Mouse (Mus musculus) retina, adult 2 months (tissue): Measurements from ENCODE around the gene Grb10.

Experiments
- DNase-seq: peaks from one replicate; pipeline ENCODE4 v3.0.0-alpha.2; 2012; ENCODE audit warnings: low read depth, low spot score

Gene Grb10

DNA sequence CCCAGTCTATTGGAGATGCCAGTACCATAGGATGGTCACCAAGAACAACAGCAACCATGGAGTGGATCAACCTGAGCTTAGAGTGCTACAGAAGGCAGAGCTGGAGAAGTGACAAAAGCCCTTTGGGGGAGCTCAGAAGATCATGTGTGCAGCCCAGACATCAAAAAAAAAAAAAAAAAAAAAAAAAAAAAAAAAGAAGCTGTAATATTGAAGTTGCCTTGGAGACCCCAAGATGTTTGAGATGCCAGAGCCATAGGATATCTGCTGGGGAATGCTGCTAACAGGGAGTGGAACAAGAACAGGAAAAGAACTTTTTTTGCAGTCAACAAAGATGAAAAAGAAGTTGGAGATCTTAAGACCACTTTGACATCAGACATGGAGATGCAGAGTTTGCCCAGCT is 133.0 kb downstream of the Grb10 start:
- DNase-seq: no peak

DNA sequence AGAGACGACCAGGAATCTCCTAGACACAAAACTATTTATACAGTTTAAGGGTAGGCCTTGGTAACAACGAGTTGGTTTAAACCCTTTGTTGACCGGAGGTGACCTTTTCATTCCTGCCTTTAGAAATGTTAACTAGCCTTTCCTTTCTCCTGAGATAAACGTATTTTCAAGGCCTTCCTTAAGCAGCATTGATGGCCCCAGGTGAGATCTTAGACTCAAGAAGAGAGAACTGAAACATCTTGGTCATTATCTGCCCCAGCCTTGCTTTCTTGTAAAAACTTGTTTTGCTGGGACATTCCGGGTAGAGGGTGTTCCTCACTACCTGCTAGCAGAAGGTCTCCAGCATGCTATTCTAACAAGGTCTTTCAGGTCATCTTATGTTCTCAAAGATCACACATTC is 133.5 kb downstream of the Grb10 start:
- DNase-seq: no peak

DNA sequence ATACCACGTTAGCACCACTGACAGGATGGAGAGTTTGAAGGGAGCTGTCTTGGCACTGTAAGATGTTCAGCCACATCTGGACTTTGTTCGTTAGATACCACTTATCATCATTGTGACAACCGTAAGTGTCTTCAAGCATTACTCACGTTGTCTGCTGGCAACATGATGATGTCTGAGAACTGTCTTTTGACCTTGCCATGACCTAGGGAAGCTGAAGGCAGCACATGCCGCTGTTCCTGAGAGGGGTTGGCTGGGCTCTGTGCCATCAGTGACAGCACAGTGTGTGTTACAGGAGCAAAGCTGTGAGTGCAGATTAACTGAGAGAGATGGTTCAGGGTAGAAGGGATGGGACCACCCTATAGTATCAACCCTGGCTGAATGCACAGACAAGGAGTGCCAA is 137.0 kb downstream of the Grb10 start:
- no peak for DNase-seq

DNA sequence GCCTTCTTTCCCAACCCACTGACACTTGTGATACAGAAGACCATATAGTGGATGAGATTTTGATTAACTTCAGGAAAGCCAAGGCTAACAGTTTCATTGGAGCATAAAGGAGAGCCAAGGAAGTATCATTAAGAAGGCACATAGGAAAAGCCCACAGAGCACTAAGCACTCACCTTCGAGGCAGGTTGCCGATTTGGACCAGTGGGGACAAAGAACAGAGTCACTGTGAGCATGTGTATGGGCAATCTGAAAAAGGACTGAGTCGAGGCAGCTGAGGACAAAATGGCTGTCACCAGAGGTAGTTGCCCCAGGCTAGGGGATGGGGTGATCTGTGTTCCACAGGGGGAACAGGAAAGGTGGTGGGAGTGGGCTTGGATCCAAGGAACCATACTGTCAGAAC is 140.0 kb downstream of the Grb10 start:
- DNase-seq: no peak

DNA sequence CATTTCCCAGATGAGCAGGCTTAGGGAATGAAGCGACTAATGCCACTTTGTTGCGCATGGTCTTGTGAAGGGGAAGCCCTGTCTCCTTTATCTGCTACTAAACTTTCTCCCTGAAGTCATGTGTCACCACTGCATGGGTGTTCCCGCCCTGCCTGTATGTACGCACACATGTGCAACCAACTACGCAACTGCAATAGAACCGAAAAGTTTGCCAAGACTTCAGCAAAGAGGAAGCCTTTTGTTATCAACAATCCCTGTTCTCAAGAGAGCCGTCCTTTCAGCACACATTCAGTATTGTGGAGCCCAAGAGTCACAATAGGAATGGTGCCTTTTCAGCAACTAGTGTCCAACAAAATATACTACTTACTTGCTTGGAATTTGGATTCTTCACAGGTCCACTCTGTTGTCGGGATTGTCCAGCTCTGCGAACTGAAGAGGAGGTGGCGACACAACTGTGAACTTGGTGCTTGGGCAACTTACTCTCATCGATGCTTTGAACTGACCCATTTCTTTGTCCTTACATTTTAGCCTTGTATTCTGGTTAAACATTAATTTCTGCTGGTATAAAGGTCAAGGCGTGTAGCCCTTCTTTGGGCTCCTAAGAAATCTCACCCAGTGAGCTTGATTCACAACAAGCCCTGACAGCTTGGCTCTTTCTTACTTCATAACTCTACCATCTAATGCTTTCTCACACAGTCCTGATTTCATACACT is 140.7 kb downstream of the Grb10 start, which contains the start of gene Ddc:
TSS of gene Ddc (minus strand) at position 500 of the 713 bp plus-strand sequence.
- no peak for DNase-seq

DNA sequence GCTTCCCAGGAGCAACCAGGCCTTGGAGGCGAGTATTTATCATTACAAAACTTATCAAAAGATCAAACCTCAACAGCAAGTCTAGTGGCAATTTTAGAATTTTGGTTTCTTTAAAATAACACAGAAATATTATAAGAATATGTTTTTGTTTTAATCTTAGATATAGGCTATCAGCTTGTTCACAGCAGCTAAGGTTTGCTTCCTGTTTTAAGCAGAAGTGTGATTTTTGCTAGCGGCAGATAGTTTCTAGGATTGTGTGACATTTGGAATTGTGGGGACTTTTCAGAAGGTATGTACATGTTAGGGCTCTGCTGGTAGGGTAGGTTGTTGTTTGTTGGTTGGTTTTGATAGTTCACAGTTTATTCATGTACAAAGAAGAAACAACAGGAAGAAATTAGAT is 143.0 kb downstream of the Grb10 start:
- no peak for DNase-seq

DNA sequence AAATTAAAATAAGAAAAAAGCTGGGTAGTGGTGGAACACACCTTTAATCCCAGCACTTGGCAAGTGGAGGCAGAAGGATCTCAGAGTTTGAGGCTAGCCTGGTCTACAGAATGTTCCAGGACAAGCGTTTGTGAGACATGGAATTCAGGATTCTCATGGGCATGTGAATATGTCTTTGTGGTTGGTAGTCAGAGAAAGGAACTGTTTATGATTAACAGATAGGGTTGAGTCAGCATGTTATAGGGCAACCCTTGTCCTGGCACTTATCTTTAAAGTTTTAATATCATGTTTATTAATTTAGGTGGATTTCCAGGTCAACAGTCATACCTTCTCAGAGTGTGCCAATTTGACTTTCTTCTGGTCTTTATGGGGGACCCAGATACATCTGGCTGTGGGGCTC is 144.7 kb downstream of the Grb10 start:
- DNase-seq: no peak

DNA sequence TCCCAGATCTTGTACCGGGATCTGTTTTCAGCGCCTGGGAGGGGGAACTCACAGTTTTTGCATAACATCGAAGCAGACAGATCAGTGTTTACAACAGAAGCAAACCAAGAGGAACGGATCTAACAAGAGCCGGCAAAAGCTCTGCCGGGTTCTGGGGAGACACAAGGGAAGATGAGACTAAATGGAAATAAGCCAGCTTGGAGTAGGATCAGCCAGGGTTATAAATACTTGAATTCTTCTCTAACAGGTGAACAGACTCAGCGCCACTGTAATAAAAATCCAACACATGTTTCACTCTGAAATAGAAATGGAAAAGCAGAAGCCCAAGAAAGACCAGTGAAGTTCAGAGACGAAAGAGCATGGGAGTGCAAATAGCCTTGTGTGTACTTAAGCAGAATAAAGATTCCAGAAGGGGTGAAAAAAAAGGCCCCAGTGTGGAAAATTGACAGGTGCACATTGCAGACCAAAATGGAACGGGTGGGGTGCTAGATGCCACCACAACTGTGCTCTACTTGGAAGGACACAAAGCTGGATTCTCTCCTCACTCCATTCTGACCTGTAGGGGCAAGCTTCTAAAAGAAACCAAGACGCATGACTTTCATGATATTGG is 145.4 kb downstream of the Grb10 start:
- no peak for DNase-seq

DNA sequence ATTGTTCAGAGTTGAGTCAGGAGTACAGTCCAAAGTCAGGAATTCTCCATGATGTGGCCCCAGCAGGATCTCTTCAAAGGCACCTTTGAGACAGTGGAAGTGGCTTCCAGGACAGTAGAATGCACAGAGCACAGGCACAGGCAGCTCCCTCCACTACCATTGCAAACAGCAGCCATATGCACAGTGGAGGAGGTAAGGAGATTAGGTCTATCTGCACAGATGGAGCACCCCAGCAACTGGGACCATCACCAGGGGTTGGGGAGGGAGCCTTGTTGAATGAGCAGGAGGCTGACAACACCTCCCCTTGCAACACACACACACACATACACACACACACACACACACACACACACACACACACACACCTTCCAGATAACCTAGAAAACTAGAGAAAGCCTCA is 146.7 kb downstream of the Grb10 start:
- no peak for DNase-seq

DNA sequence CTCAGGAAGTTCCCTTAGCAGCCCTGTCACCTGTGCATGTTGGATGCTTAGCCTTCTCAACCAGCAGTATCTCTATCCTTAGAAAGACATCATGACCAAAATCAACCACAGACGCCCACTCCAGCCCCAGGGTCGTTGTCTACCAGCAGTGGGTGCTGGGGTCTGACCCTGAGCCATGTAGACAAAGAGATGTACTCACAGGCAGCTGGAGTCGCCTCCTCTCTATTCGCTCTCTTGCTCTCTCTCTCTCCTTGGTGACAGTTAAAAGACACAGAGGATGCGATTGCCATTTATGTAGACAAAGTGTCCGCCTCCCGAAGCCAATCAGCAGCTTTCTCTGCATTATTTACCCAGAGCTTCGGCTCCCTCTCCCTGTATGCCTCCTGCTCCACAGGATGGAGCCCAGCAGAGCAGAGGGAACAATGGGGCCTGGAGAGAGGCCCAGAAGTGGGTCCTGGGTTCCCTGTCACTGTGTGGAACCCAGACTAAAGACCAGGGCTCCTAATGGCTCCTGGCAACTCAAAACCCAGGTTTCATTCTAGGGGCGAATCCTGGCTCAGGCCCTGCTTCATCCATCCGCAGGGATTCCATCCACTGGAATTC is 148.2 kb downstream of the Grb10 start:
- no peak for DNase-seq

DNA sequence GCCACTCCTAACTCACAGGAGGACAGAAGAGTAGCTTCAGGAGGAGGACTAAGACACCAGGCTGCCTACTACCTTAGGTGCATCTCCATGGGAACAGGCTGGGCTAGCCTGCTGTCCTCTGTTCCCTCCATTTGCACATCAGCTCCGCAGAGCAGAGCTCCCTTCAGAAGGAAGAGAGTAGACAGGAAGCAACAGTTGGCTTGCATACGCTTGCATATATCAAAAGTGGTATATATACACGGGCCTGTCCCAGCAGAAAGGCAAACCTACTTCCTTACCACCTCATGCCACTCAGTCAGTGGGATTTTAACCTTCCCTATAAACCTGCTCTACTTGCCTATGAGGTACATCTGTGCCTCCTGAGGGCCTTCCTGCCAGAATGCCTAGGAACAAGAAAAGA is 149.8 kb downstream of the Grb10 start:
- DNase-seq: no peak

DNA sequence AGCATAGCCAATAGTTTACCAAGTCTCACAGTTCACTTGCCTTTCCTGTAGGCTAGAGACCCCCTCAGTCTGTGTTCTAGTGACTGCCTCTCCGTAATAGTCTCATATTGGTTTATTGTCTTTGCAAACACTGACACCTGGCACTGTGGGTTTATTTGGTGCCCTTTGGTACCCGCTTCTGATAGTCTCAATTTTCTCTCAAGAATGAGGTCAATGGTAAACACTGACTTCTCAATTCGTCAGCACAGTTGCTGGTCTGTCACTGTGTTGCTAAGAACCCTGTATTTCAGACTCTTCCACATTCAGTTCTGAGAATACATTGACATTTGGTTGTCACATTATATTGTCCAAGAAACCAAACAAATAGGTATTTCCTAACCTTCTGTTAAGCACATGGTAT is 150.4 kb downstream of the Grb10 start:
- DNase-seq: no peak

DNA sequence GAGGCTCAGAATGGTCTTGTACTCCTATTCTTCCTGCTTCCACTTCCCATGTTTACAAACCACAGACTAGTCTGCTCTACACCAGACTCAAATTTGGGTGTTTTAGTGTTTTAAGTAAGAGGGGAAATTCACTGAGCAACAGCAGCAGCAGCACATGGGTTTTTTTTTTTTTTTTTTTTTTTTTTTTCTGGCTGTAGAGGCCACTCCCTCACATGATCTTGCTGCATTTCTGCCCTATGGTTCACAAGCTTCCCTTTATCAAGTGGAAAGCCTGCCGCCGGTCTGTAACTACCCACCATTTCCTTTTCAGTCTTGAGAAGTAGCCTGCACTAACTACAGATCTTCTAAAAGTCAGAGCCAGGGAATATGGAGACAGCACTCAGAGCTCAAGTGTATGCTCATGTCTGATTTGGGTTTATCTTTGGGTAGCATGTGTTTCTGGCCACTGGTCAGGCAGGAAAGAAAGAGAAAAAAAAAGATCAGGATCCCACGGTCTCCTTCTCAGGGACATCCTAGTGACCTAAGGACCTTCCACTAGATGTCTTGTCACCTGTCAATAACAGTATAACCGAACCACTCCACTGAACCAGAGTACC is 152.0 kb downstream of the Grb10 start:
- DNase-seq: no peak

DNA sequence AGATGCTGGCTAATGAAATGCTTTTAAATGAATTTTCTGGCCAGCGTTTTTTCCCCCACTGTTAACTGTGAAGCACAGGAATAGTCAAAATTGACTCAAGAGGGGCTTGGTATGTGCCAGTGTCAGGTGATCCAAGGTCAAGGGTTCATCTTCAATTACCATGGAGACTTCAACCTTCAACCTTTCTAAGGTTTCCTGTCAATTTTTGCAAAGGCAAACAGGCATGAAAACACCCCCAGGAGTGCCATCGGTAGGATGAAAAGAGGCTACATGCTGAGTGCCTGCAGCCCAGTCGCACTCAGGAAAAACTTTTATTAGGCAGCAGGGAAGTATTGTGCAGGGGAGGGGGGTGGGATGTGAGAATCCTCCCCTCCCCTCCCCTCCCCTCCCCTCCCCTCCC is 152.6 kb downstream of the Grb10 start:
- no peak for DNase-seq

DNA sequence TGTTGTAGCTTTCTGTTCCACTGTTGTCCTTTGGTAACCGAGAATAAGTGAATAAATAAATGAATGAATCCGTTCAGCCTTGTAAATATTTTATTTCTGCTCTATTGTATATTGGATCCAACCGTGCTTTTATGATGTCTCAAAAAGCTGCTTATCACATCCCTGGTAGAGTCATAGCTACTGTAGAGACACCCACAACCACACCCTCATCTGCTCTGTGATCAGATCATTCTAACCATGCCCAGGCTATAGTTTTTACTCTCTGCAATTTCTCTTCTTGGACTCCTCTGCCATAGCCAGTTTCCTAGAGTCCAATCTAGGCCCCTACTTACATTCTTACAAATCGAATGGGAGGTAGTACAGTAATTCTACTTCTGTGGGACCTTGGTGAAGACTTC is 153.2 kb downstream of the Grb10 start:
- no peak for DNase-seq

DNA sequence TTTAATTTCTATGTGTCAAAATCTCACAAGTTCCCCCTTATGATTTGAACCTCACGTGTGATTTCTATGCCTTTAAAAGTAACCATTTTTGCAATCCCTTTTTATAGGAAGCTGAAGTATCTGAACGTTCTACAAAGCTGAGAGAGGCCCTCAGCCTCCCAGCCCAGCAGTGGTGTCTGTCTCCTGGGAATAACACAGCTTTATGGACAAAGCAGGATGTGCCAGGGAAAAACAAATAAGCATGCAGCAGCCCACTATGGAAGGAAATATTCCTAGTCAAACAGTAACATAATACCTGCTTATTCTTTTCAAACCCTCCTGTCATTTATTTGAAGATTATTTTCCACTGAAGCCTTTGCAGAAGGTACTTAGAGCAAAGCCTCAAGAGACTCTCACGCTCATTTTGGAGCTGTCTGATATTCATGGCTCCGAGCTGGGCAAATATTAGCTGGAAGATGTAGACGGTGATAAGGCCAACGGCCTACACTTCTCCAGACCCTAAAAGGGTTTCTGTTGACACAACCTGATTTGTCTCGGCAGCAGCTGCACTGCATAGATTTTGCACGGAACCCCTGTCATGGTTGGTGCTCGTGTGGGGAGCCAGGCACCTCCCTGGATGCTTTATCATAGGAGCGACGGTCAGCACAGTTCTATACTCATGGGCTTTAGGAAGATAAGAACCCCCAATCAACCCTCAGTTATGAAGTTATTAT is 153.8 kb downstream of the Grb10 start:
- DNase-seq: no peak

DNA sequence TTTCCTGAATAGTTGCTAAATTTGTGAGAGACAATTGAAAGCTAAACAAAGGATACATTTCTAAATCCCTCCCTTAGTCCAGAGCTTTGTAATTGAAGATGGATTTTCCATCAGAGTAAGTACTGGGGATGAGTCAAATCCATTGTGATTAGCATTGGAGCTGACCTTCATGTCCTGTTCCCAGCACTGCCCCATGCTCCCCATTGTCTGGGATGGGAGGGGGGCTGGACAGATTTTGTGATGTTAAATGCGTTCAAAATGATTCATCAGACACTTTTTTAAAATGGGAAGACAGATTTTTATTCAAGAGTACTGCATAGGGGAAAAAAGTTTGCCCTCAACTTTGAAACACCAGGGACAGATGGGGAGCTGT is 156.7 kb downstream of the Grb10 start:
- DNase-seq: no peak

DNA sequence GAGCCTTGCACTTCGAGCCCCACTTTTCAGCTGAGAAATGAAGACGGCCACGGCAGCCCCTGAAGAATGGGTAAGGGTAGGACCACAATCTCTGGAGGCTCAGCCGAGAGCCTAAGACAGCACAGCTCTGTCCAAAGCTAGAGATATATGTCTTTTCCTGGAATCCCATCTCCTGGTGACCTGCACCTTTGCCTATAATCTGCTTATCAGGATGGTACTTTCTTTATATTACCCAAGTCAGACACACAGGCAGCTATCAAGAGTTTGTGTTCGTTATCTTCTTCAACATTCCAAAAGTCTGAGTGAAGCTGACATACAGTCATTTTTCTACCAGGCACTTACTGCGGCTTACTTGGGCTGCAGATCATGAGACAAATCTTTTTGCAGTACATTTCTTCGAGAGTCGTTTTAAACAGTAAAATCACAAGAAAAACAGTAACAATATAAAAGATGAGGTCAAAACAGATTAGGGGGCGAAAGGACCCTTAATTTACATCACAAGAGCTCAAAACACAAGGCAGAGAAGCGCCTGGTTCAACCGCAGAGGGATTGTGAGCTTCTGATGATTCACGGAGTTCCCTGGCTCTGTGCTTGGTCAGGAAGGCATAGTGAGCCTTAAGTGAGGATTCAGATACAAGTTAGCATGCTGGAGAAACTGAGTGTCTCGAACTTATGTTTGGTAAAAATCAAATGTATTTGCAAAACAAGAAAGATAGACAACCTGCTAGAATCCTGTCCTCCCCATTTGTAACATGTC is 157.3 kb downstream of the Grb10 start:
- no peak for DNase-seq
